Mouse (Mus musculus): ENCODE data around the gene Tex33. TPM values are rescaled to one million over a fixed set of nuclear protein-coding genes. Genes with fewer than 3 reads are reported as not detected.

Gene Tex33
- total RNA-seq, 2 experiments from 2014 or later: not detected

Small RNA genes lying within 50 kb of the gene (microRNA-seq; reads per million reads assigned to microRNA genes)
- 0 reads per million in 2 experiments for gene Mir7676-2

Other genes with a start within 250 kb of the Tex33 start
- 10 to 100 TPM; 50.9 to 53.5 TPM for gene Ift27, start 221.8 kb downstream of the Tex33 start, total RNA-seq (2021)
- over 10,000 TPM; 11,172 to 13,407 TPM for gene Pvalb, start 189.5 kb downstream of the Tex33 start, total RNA-seq (2021)
- 1 to 10 TPM in 1 of 2 experiments, under 1 TPM in 1; 0.96 to 2.1 TPM for gene Ncf4, start 151.1 kb downstream of the Tex33 start, total RNA-seq (2021)
- 1 to 10 TPM; 2.3 to 2.4 TPM for gene Csf2rb2, start 90.2 kb downstream of the Tex33 start, total RNA-seq (2021)
- gene Csf2rb, start 70.2 kb downstream of the Tex33 start, total RNA-seq (2021): 1 to 10 TPM; 4.0 to 4.4 TPM
- gene Tst, start 10.0 kb upstream of the Tex33 start, total RNA-seq (2021): 10 to 100 TPM; 18.0 to 23.3 TPM
- gene Mpst, start 10.5 kb upstream of the Tex33 start, total RNA-seq (2021): 10 to 100 TPM; 34.6 to 40.5 TPM
- gene Kctd17, start 32.7 kb upstream of the Tex33 start, total RNA-seq (2021): 10 to 100 TPM; 48.7 to 62.2 TPM
- under 1 TPM in 1 of 2 experiments, not detected in 1; 0.38 TPM for gene Tmprss6, start 72.7 kb upstream of the Tex33 start, total RNA-seq (2021)
- under 1 TPM in 1 of 2 experiments, not detected in 1; 0.18 TPM for gene Il2rb, start 99.4 kb upstream of the Tex33 start, total RNA-seq (2021)
- gene C1qtnf6, start 135.5 kb upstream of the Tex33 start, total RNA-seq (2021): 10 to 100 TPM; 53.5 to 58.3 TPM
- gene Sstr3, start 148.8 kb upstream of the Tex33 start, total RNA-seq (2021): under 1 TPM in 1 of 2 experiments, not detected in 1; 0.40 TPM
- 10 to 100 TPM in 1 of 2 experiments, 1 to 10 TPM in 1; 1.7 to 12.4 TPM for gene Rac2, start 176.9 kb upstream of the Tex33 start, total RNA-seq (2021)
- 1 to 10 TPM; 3.1 to 7.7 TPM for gene Cyth4, start 201.1 kb upstream of the Tex33 start, total RNA-seq (2021)